Mouse (Mus musculus) ES-Bruce4 (cell line): ENCODE results near the gene Slc25a5.
A peak's percentile ranks its signal among the peaks of the same experiment; 100 is the strongest.

Source experiments
- CTCF ChIP-seq: IDR thresholded peaks from one replicate; pipeline ENCODE4 v1.8.1; 2011; ENCODE audit warnings: low read depth, low read length
- EP300 ChIP-seq: IDR thresholded peaks from 2 replicates; pipeline ENCODE4 v1.6.1; 2011; ENCODE audit warnings: low read depth, low read length; ENCODE audit not compliant: insufficient read depth
- POLR2A ChIP-seq: IDR thresholded peaks from one replicate; pipeline ENCODE4 v1.8.1; 2011; ENCODE audit warnings: low read length; ENCODE audit not compliant: insufficient read depth

DNA sequence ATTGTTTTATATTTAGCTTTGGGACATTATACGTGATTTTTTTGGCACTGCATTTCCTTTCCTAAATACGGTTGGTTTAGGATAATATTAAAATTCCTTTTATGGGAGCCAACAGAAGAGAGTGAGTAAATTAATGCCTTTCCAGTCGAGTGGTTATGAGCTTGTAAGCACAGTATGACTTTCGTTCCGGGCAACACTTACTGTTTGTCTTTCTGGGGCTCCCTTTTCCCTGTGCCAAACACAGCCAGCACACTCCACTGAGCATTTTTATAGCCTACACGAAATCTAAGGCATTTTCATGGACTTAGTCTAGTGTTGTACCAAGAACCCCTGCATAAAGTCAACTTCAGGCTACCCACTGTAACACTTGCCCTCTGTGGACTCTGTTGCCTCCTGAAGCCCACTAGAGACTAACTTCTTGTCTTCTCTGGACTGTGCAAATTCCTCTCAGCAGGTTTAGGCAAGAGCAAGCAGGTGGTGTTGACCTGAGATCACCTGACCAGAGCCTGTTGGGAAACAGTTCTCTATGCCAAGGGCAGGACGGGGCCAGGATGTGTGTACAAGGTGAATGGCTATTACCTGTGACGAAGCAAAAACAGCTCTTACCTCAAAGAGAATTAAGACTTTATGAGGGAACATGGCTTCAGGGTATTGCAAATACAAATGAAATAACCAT, 18.8 kb downstream of the Slc25a5 start:
- TF ChIP-seq POLR2A: no peak
- TF ChIP-seq CTCF: no peak
- peak; percentile 64; the same call in 1 of the 2 replicates for TF ChIP-seq EP300
